Mouse (Mus musculus) ZHBTc4 (cell line): ENCODE measurements around the gene Dhrs2.

ENCODE experiments used
- DNase-seq: peaks from one replicate; pipeline ENCODE4 v3.0.0-alpha.2; 2011; ENCODE audit warnings: low read depth, low spot score

Gene Dhrs2

GRCm38 (mm10) chr14:55248284-55248683 lies 26.5 kb downstream of the Dhrs2 start:
- no peak for DNase-seq

DNA sequence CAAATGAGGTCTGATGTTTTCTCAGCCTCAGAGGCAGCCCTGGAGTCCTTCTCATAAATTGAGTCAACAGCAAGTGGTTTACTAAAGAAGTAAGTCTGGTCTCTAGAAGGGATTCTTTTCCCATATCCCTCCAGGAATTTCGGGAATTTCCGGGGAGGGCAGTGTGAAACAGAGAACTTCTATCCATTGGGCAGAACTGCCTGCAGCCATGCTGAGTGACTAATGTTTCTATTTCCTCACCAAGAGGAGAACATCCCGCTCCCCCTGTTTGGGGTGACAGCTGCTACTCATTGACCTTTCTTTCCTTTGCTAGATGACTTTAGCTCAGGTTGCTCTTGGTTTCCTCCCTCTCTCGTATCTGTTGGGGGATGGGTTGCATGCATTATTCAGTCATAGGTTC lies 31.8 kb downstream of the Dhrs2 start:
- DNase-seq = peak; percentile 53

DNA sequence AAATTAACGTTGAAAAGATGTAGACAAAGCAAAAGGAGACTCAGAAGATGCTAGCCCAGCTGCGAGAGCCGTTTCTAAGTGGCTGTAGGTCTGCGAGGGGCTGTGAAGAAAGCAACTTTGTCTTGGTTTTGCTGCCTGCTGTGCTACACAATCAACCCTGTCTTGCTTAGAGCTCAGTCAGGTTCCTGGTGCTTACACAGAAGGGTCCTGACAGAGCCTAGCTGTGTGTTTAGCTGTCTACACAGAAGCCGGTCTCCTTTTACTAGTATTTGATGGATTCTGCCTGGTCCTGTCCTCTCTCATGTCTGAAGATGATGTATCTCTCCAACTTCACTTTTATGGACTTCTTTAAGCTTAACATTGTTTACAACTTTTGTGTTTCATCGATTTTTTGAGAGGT lies 33.6 kb downstream of the Dhrs2 start:
- DNase-seq = peak; percentile 10

DNA sequence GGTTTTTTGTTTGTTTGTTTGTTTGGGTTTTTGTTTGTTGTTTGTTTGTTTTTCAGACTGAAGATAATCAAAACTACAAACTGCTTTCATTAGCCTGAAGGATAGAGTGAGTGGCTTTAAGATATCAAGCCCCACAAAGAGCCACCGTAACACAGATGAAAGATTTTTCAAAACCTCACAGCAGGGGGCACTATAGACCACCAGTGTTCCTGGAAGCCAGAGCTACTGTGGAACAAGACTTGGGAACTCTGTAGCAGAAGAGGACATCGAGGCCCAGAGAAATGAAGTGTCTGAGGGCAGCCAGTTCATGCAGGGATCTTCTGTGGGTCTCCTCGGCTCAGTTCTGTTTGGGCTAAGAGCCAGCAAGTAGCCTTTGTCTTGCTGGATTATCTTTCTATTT lies 49.4 kb downstream of the Dhrs2 start:
- peak; percentile 57 for DNase-seq

DNA sequence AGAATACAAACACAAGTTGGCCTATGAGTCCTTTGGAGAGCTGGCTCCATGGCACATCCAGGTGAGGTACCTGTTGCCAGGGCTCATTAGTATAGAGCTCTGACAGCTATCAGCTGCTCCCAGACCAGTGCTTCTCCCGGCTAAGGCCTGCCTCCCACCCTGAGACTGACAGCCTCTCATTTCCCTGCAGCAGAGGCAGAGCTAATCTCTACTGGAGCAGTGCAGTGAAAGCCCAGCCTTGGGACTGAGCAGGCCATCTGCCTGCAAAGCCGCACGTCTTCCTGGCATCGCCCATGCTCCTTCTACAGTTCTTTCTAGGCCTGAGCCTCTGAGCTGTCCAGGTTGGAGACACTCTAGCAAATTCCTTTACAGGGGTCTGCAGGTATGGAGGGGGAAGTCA lies 51.2 kb downstream of the Dhrs2 start:
- DNase-seq = no peak

DNA sequence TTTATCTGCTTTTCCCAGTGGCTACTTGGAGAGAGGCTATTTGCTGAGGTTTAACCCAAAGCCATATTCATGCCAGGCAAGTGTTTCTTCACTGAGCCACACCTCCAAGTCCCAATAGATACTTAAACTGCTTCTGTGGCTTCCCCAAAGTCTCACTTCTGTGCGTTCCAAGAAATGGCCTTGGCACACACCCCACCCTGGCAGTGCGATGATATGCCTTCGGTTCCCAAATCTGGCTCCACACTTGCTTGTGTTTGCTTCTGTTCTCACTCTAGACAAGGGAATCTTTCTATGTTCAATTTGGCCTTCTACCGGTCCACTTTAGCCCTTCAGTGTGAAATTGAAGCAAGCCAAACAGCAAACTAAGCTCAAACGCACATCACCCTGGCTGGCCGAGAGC lies 53.0 kb downstream of the Dhrs2 start:
- DNase-seq = no peak

GRCm38 (mm10) chr14:55279322-55280069 lies 57.7 kb downstream of the Dhrs2 start:
- DNase-seq = peak; percentile 16
